Mouse (Mus musculus): ENCODE results near the gene Palm. TPM values are rescaled to one million over a fixed set of nuclear protein-coding genes. Genes with fewer than 3 reads are reported as not detected.

Palm gene
- polyA plus RNA-seq, 1 experiment from 2014 or later, result 67.1 TPM

DNA sequence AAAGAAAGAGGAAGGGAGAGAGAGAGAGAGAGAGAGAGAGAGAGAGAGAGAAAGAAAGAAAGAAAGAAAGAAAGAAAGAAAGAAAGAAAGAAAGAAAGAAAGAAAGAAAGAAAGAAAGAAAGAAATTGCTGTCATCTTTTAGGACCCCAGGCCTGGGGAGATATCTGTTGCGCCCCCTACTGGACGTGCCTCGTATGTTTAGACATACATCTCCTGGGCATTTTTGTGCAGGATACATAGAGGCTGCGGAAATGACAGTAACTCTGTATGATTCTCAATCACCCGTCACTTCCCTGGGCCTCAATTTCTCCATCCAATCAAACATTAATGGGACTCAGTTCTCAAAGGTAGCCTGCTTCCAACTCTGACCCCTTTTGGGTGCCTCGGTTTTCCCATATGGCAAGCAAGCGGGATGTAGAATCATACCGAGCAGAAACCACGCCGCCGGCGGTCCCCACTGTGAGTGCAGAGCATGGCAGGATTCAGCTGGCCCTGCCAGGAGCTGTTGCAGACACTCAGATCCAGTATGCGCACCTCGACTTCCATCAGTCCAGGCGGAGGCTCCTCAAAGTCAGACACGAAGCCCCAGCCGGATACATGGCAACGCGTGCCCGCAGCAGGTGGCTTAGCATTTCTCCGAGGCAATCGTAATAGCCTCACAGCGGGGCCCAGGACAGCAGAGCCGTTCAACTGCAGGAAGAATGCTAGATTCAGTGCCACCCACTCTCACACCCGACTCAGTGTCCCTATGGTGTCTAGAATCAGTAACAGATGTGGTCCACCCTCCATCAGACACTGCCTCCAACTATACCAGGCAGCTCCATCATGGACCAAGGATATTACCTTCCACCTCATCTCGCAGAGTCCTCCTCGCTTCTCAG is 9.2 kb upstream of the Palm start:
- Histone ChIP-seq H3K4me1 (peaks cover 17% of the 10 kb centered on the region), H3K4me3 (no peak overlapping the region), H3K4me2 (no peak overlapping the region), H3K9ac (no peak overlapping the region), H3K36me3 (no peaks in the 10 kb centered on the region), H3K9me3 (no peaks in the 10 kb centered on the region), H3K27me3 (replicated peaks) (peaks cover 51% of the 10 kb centered on the region), H3K27ac (replicated peaks) (no peak overlapping the region)
- WGBS, result 38% methylated on average over 27 of the region's 27 CpGs
- ATAC-seq (ENCODE audit: extremely low read depth, insufficient number of reproducible peaks, low FRiP score, low TSS enrichment), result no peak

DNA sequence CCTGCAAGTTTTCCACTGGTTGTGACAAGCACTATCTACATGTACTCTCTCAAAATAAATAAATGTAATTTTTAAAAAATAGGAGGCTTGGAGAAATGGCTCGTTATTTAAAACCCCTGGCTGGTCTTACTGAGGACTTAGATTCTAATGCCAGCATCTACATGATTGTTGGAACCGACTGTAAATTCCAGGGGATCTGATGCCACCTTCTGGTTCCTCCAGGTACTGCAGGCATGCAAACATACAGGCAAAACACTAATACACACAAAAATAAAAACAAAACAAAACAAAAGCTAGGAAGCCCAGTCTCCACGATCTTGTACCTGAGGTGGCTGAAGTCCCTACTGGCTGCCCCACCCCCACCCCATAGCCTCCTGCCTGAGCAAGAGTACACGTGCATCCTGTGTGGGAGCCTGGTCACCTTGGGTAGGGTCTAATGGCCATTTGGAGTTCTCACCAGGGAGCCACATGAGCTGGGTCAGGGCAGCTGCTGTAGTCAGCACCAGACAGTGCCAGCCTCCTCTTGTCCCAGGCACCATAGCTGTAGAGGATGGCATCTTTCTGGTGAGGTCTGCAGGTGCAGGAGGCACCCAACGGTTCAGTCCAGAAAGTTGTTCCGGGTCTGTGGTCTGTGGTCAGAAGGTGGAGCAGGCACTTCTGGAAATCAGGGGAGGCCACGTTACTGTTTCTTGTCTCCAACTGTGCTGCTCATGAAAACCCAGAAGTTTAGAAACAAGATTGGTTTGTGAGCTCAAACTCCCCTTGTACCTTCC is 4.8 kb upstream of the Palm start:
- Histone ChIP-seq H3K27ac (replicated peaks) (no peak overlapping the region), H3K4me1 (no peaks in the 10 kb centered on the region), H3K4me2 (no peak overlapping the region), H3K9ac (no peak overlapping the region), H3K36me3 (no peaks in the 10 kb centered on the region), H3K27me3 (replicated peaks) (peaks cover 25% of the 10 kb centered on the region), H3K4me3 (no peak overlapping the region), H3K9me3 (no peaks in the 10 kb centered on the region)
- 32% methylated on average over 7 of the region's 7 CpGs for WGBS
- no peak for ATAC-seq (ENCODE audit: extremely low read depth, insufficient number of reproducible peaks, low FRiP score, low TSS enrichment)

DNA sequence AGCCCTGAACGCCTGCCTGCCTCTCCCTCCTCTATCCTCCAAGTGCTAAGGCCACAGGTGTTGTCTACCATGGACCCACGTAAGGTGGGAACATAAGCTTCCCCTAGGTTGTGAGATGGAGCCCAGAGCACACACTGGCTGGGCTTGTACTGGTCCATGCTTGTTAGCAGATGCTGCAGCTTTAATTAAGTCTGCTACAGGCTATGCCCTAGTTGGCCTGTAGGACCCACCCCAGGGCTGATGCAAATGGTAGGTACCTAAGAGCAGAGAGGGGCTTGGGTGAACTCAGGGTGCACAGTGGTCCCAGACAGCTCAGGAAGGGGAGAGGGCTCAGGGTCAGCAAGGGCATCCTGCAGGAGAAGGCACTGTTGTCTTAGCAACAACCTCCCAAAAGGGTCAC is 3.8 kb upstream of the Palm start:
- no peak overlapping the region for H3K4me2 ChIP-seq
- 54% methylated on average over 2 of the region's 2 CpGs for WGBS
- peaks cover 7% of the 10 kb centered on the region for H3K4me1 ChIP-seq
- H3K4me3 ChIP-seq, result no peak overlapping the region
- H3K27me3 ChIP-seq (replicated peaks), result peaks cover 17% of the 10 kb centered on the region
- no peak overlapping the region for H3K27ac ChIP-seq (replicated peaks)
- no peaks in the 10 kb centered on the region for H3K36me3 ChIP-seq
- ATAC-seq (ENCODE audit: extremely low read depth, insufficient number of reproducible peaks, low FRiP score, low TSS enrichment), result no peak
- H3K9me3 ChIP-seq, result no peaks in the 10 kb centered on the region
- 0 out of 2 replicates have a peak overlapping the region, but pooled peaks have one; percentile 30 for H3K9ac ChIP-seq

DNA sequence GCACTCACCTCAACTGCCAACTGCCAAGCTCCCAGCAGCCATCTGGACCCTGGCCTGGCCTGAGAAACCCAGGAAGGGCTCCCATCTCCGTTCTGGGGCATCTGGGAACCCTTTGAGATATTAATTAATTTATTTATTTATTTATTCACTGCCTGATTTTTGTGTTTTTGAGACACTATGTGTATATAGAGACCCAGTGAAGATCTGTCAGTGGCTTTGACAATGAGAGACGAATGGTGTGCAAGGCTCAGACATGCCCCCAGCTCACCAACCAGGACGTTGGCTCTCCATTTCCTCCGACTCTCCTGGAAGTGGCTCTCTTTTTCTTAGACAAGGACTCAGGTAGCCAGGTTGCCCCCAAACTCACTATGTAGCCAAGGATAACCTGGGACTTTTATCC is 2.5 kb upstream of the Palm start, which contains the start of gene Prss57:
TSS of gene Prss57 (minus strand) at position 101 of the 400 bp plus-strand sequence.
- ATAC-seq (ENCODE audit: extremely low read depth, insufficient number of reproducible peaks, low FRiP score, low TSS enrichment), result no peak
- peaks cover 14% of the 10 kb centered on the region for H3K4me1 ChIP-seq
- no peaks in the 10 kb centered on the region for H3K9me3 ChIP-seq
- peaks cover 10% of the 10 kb centered on the region; the same call in 1 of the 2 replicates for H3K27me3 ChIP-seq (replicated peaks)
- no peak within 1 kb of the TSS for H3K9ac ChIP-seq
- no peak within 1 kb of the TSS for H3K4me2 ChIP-seq
- H3K36me3 ChIP-seq, result no peaks in the 10 kb centered on the region
- H3K4me3 ChIP-seq, result no peak within 1 kb of the TSS
- H3K27ac ChIP-seq (replicated peaks), result no peak within 1 kb of the TSS
- 72% methylated on average over 4 of the region's 4 CpGs for WGBS

DNA sequence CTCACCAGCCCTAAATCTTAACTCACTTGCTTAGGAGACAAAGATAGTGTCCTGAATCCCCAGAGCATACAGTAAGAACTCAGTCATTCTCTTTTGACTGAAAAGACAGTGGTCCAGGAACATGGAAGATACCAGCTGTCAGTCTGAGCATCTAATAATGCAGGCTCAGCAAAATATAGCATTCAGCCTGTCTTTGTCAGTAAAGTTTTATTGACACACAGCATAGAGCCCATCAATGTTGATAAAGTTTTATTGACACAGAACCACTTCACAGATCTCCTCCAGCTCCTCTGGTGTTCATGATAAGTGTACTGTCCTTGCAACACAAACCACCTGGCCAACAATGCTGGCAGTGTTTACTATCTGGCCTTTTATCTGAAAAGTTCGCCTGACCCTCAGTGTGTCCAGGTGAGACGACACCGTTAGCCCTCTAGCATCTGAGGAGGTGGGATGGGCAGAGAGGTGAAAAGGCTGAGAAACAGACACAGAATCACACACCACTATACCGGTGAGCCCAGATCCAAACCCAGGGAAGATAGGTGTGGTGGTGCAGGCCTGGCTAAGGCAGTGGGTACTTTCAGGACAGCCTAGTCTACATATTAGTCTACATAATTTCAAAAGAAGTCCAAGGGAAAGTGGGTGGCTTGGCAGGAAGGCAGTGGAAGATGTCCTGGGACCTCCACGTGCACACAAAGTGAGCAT is 882 bp upstream of the Palm start:
- no peak overlapping the region for H3K4me3 ChIP-seq

DNA sequence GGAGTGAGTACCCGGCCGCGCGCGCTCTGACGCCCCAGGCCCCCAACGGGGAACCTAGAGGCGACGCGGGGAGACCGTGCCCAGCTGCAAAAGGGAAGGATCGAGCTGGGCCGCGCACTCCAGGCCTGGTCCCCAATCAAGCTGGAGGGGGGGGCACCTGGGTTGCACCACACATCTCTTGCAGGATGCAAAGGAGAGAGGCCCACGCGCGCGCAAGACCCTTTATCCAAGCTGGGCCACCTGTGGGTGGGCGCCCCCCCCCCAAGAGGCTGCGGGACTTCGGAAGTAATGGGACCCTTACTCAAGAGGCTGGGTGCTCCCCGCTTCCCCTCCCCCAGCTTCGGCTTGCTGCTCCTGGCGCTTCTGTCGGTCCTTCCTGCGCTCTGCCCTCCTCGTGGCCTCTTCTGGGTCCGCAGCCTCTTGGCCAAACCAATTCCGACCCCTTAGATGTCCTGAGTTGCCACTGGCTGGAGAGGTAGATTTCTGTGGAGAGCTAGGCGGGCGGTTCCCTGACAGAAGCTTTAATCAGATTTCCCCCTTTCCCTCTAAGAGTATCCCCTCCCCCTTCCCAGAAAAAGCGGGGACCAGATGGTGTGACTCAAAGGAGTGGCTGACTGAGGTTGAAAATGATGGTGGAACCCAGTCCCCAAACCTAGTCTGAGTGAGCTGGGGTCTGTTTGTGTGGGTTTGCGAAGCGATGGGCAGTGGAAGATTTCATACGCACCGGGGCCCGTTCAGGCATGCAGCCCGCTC is 542 bp downstream of the Palm start:
- 2% methylated on average over 38 of the region's 38 CpGs for WGBS
- Histone ChIP-seq H3K27ac (replicated peaks) (peak overlapping the region; percentile 86), H3K4me3 (peak overlapping the region; percentile 92), H3K9ac (peak overlapping the region; percentile 96), H3K4me1 (peaks cover 22% of the 10 kb centered on the region), H3K36me3 (no peaks in the 10 kb centered on the region), H3K9me3 (no peaks in the 10 kb centered on the region), H3K4me2 (peak overlapping the region; percentile 96), H3K27me3 (replicated peaks) (peaks cover 4% of the 10 kb centered on the region; the same call in 1 of the 2 replicates)
- no peak for ATAC-seq (ENCODE audit: extremely low read depth, insufficient number of reproducible peaks, low FRiP score, low TSS enrichment)

More for the DNA sequence above, 882 bp upstream of the Palm start:
- peaks cover 4% of the 10 kb centered on the region; the same call in 1 of the 2 replicates for H3K27me3 ChIP-seq (replicated peaks)
- WGBS, result 74% methylated on average over 5 of the region's 5 CpGs
- no peak overlapping the region for H3K9ac ChIP-seq
- ATAC-seq (ENCODE audit: extremely low read depth, insufficient number of reproducible peaks, low FRiP score, low TSS enrichment), result no peak
- peaks cover 21% of the 10 kb centered on the region for H3K4me1 ChIP-seq
- H3K9me3 ChIP-seq, result no peaks in the 10 kb centered on the region
- H3K36me3 ChIP-seq, result no peaks in the 10 kb centered on the region
- no peak overlapping the region for H3K27ac ChIP-seq (replicated peaks)
- H3K4me2 ChIP-seq, result no peak overlapping the region

DNA sequence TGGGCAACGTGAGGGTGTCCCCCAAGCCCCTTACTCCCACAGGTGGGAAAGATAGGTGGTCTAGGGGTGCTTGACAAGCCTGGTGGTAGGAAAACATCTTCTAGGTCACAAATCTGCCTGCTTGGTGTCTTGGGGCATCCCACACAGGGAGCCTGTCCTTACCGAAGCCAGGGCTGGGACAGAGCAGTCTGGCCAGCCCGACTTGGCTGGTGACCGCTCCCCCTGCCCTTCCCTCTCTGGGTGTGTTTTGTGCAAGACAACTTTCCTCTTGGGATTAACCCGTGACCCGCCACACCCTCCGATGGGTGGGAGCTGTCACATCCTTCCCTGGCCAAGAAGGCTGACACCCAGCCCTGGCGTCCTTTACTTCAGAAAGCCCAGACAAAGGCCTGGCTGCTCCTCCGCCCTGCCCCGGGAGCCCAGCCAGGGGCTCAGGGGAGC is 1.1 kb downstream of the Palm start:
- 16% methylated on average over 10 of the region's 10 CpGs for WGBS

DNA sequence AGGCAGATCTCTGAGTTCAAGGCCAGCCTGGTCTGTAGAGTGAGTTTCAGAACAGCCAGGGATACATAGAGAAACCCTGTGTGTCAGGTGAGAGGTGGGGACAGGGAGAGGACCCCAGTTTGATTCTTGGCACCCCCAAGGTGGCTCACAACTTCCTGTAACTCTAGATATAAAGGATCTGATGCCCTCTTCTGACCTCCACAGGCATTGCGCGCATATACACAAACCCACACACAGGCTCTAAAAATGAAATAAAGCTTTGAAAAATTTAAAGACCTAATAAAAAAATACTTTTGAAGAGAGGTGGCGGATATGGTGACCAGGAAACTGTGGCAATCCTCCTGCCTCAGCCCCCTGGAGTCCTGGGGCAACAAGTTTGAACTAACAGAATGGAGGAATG is 2.5 kb downstream of the Palm start:
- Histone ChIP-seq H3K4me1 (peaks cover 22% of the 10 kb centered on the region), H3K4me3 (no peak overlapping the region), H3K27me3 (replicated peaks) (no peaks in the 10 kb centered on the region), H3K27ac (replicated peaks) (no peak overlapping the region), H3K9me3 (no peaks in the 10 kb centered on the region), H3K4me2 (no peak overlapping the region), H3K36me3 (no peaks in the 10 kb centered on the region), H3K9ac (no peak overlapping the region)
- no peak for ATAC-seq (ENCODE audit: extremely low read depth, insufficient number of reproducible peaks, low FRiP score, low TSS enrichment)
- 92% methylated on average over 3 of the region's 3 CpGs for WGBS

More for the DNA sequence above, 1.1 kb downstream of the Palm start:
- peak overlapping the region; percentile 96 for H3K9ac ChIP-seq
- no peaks in the 10 kb centered on the region for H3K36me3 ChIP-seq
- H3K4me1 ChIP-seq, result peaks cover 22% of the 10 kb centered on the region
- peak; percentile 5; the same call in 1 of the 2 replicates for ATAC-seq (ENCODE audit: extremely low read depth, insufficient number of reproducible peaks, low FRiP score, low TSS enrichment)
- H3K4me3 ChIP-seq, result peak overlapping the region; percentile 92
- no peaks in the 10 kb centered on the region for H3K9me3 ChIP-seq
- peak overlapping the region; percentile 86 for H3K27ac ChIP-seq (replicated peaks)
- peaks cover 4% of the 10 kb centered on the region; the same call in 1 of the 2 replicates for H3K27me3 ChIP-seq (replicated peaks)
- H3K4me2 ChIP-seq, result peak overlapping the region; percentile 96

DNA sequence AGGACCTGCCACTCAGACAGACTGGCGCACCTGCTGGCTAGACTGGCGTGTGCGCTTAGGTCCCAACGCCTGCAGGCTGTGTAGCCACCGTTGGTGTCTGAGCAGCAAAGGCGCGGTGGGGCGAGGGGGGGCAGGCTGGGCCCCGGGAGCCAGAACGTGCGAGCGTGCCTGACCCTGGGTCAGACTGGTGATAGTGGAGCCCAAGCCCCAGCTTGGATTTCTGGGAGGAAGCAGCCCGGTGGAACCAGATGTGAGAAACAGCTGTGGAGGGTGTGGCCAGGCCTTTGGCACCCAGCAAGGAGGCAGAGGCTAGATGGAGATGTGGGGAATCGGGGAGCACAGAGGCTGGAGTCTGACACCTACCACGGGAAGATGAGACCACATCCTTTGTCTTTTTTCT is 4.0 kb downstream of the Palm start:
- H3K27me3 ChIP-seq (replicated peaks), result no peaks in the 10 kb centered on the region
- H3K9me3 ChIP-seq, result no peaks in the 10 kb centered on the region
- WGBS, result 31% methylated on average over 15 of the region's 15 CpGs
- peaks cover 32% of the 10 kb centered on the region for H3K4me1 ChIP-seq
- H3K4me2 ChIP-seq, result peak overlapping the region; percentile 20
- H3K9ac ChIP-seq, result peak overlapping the region; percentile 29
- peak overlapping the region; percentile 41 for H3K27ac ChIP-seq (replicated peaks)
- no peak for ATAC-seq (ENCODE audit: extremely low read depth, insufficient number of reproducible peaks, low FRiP score, low TSS enrichment)
- H3K4me3 ChIP-seq, result no peak overlapping the region
- no peaks in the 10 kb centered on the region for H3K36me3 ChIP-seq

DNA sequence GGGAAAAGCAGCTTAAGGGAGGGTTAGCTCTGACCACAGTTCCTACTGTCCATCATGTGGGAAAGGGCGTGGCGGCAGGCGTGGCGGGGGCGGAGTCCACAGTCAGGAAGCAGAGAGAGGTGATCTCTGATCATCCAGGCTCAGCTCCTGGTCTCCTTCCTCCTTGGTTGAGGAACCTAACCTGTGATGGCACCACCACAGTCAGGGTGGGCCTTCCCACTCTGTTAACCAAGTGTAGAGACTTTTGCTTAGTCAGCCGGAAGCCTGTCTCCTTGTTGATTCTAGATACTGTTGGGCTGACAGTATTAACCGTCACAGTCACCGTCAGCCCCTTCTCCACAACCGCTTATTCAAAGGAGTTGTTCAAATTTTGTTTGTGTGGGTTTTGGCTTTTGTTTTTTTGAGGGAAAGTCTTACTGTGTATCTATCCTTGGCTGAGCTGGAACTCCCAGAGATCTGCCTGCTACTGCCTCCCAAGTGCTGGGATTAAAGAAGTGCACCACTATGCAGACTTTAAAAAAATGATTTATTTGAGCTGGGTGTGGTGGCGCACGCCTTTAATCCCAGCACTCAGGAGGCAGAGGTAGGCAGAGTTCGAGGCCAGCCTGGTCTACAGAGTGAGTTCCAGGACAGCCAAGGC is 5.0 kb downstream of the Palm start:
- H3K27ac ChIP-seq (replicated peaks), result peak overlapping the region; percentile 54
- no peak overlapping the region for H3K9ac ChIP-seq
- no peak for ATAC-seq (ENCODE audit: extremely low read depth, insufficient number of reproducible peaks, low FRiP score, low TSS enrichment)
- no peak overlapping the region for H3K4me3 ChIP-seq
- no peaks in the 10 kb centered on the region for H3K27me3 ChIP-seq (replicated peaks)
- WGBS, result 77% methylated on average over 12 of the region's 12 CpGs
- H3K36me3 ChIP-seq, result no peaks in the 10 kb centered on the region
- H3K4me2 ChIP-seq, result no peak overlapping the region
- no peaks in the 10 kb centered on the region for H3K9me3 ChIP-seq
- peaks cover 43% of the 10 kb centered on the region for H3K4me1 ChIP-seq
